Comparison of ENCODE assay signal across 16 mouse cellular contexts in the genomic region with DNA sequence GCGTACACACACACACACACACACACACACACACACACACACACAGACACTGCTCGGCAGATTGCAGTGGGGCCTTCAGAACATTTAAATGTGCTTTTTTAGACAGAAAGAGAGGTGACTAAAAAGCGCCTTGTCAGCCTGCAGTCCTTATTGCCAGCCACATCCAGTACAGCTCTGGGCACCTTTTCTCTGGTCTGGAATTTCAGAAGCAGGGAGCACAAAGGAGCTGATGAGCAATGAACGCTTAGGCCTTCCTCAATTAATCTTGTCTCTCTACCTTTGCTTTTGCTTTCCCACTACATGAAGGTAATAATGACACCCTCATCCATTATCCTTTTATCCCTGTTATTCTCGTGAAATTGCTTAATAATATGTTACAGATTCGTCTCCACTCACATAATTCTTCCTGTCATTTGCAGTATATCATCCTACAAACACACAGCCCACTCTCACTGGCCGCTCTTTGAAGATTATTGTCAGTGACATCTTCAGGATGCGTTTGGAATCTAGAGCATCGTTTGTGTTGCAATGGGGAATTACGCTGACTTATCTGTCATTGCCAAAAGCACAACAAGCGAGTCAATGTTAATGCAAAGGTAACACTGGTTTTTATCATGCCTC. TPM values are rescaled to one million over a fixed set of nuclear protein-coding genes. Genes with fewer than 3 reads are reported as not detected.
DNase-seq lines count a peak whose midpoint lies in the region; ATAC-seq and TF ChIP-seq lines count a peak whose summit lies in the region.
"Had no signal": no experiment of that assay in that cellular context is flagged by ENCODE, and none has a peak within 500 bp of the region (broad histone marks: within the 10 kb centered on the region; RNA-seq: fewer than 3 reads in every experiment).

No protein-coding gene starts in this region.

- intact Hi-C loops in heart, postnatal 25 days (cut with DNase I): no loop called here

- 0 out of 2 replicates have a peak overlapping the region, but pooled peaks have one; percentile 5 for H3K9ac ChIP-seq in hindbrain, postnatal 0 days (replicated peaks; ENCODE audit: low read length)
- H3K9ac ChIP-seq in neural tube, embryonic 15.5 days (replicated peaks): 0 out of 2 replicates have a peak overlapping the region, but pooled peaks have one; percentile 7
- H3K9ac ChIP-seq: limb, embryonic 15.5 days; lung, embryonic 14.5 days had no signal

- H3K9me3 ChIP-seq in hindbrain, postnatal 0 days (ENCODE audit: low read length): no peaks in the 10 kb centered on the region
- no peaks in the 10 kb centered on the region for H3K9me3 ChIP-seq in neural tube, embryonic 15.5 days (replicated peaks)
- H3K9me3 ChIP-seq: heart, embryonic 10.5 days; limb, embryonic 15.5 days had no signal

- peak overlapping the region; percentile 74 for H3K27ac ChIP-seq in hindbrain, postnatal 0 days
- H3K27ac ChIP-seq in neural tube, embryonic 15.5 days (replicated peaks): peak overlapping the region; percentile 74
- H3K27ac ChIP-seq: heart, embryonic 10.5 days; limb, embryonic 15.5 days had no signal

- no peaks in the 10 kb centered on the region for H3K27me3 ChIP-seq in hindbrain, postnatal 0 days (ENCODE audit: insufficient read depth, low read length)
- H3K27me3 ChIP-seq in neural tube, embryonic 15.5 days (replicated peaks): no peaks in the 10 kb centered on the region
- H3K27me3 ChIP-seq: limb, embryonic 15.5 days had no signal

- 39% methylated on average over 11 of the region's 11 CpGs for WGBS in hindbrain, postnatal 0 days
- 31% methylated on average over 11 of the region's 11 CpGs for WGBS in neural tube, embryonic 15.5 days

- peak; percentile 57 for ATAC-seq in hindbrain, postnatal 0 days
- ATAC-seq in neural tube, embryonic 15.5 days (ENCODE audit: low FRiP score): peak; percentile 49; the same call in 1 of the 2 replicates
- ATAC-seq in CD4-positive, CD25-positive, alpha-beta regulatory T cell, adult 4 months: no peak

- H3K4me3 ChIP-seq in hindbrain, postnatal 0 days (ENCODE audit: low read length): no peak overlapping the region
- no peak overlapping the region for H3K4me3 ChIP-seq in neural tube, embryonic 15.5 days (replicated peaks)
- H3K4me3 ChIP-seq: heart, embryonic 10.5 days; limb, embryonic 15.5 days had no signal

- peaks cover 6% of the 10 kb centered on the region; the same call in 1 of the 2 replicates for H3K4me1 ChIP-seq in hindbrain, postnatal 0 days (ENCODE audit: insufficient read depth, low read length)
- peaks cover 21% of the 10 kb centered on the region for H3K4me1 ChIP-seq in neural tube, embryonic 15.5 days

- no peak for TF ChIP-seq CTCF in hindbrain, postnatal 0 days (IDR thresholded peaks at IDR 0.05; ENCODE audit: low read depth)

- no peaks in the 10 kb centered on the region for H3K36me3 ChIP-seq in hindbrain, postnatal 0 days (ENCODE audit: insufficient read depth, low read length)
- H3K36me3 ChIP-seq in neural tube, embryonic 15.5 days: no peaks in the 10 kb centered on the region
- H3K36me3 ChIP-seq: heart, embryonic 10.5 days; limb, embryonic 15.5 days had no signal

- DNase-seq in heart, adult 11 months: peak; percentile 15
- no peak for DNase-seq in heart, postnatal 25 days (ENCODE audit: low spot score)
- peak; percentile 36 for DNase-seq in fat pad, adult 2 months (ENCODE audit: extremely low read depth, low read depth, low spot score)
- DNase-seq in hindbrain, postnatal 0 days (ENCODE audit: low spot score): peak; percentile 59
- DNase-seq in adrenal gland, postnatal 4 days (ENCODE audit: low spot score in 2 of 2): no peak
- DNase-seq: cerebellum, adult 2 months; gastrocnemius, postnatal 10 days; heart, postnatal 36 days; kidney, adult 11 months; lung, embryonic 14.5 days had no signal

- H3K4me2 ChIP-seq in hindbrain, postnatal 0 days (ENCODE audit: low read depth, low read length): no peak overlapping the region
- no peak overlapping the region for H3K4me2 ChIP-seq in neural tube, embryonic 15.5 days
- H3K4me2 ChIP-seq: limb, embryonic 15.5 days; lung, embryonic 14.5 days had no signal

RNA-seq across cellular contexts. Expression of gene Mab21l1, which starts 31.8 kb away (rescaled TPM):
- total RNA-seq in heart, postnatal 25 days (2021): not detected
- total RNA-seq in hindbrain, postnatal 0 days (2014; rRNA removed): 132 and 137 TPM in 2 replicates
- 175 and 179 TPM in 2 replicates for polyA plus RNA-seq in hindbrain, postnatal 0 days (2015; fragmentation: Nextera tagmentation; extraction: Ambion mirVana)
- polyA plus RNA-seq in neural tube, embryonic 15.5 days (2015; fragmentation: Nextera tagmentation; extraction: Ambion mirVana): 67.4 and 85.1 TPM in 2 replicates
- under 1 TPM in 1 of 2 experiments, not detected in 1; 0.28 TPM for polyA plus RNA-seq in CD4-positive, CD25-positive, alpha-beta regulatory T cell, adult 4 months (2017; shearing (Covaris generic))
- total RNA-seq in adrenal gland, postnatal 4 days (2021): 1 to 10 TPM; 4.2 to 4.4 TPM
- total RNA-seq: megakaryocyte progenitor cell, adult 5-6 weeks; MEL had no signal

Comparison
In these comparisons a context has a peak if more than half of its experiments do, and no peak if none do; other contexts are left out.
1. DNase-seq: peak in heart, adult 11 months (single experiment), fat pad, adult 2 months (single experiment) and hindbrain, postnatal 0 days (single experiment); none in heart, postnatal 25 days (single experiment) and adrenal gland, postnatal 4 days (0 of 2).
2. RNA of gene Mab21l1, which starts 31.8 kb away (total RNA-seq): 132 to 137 TPM in hindbrain, postnatal 0 days; 4.2 to 4.4 TPM in adrenal gland, postnatal 4 days and not detected in heart, postnatal 25 days; every median in the first group is over 10 times any median in the second.